In genomic region chr7:97679239-97679638, GRCm38 (mm10) we compare ENCODE assay signal across 8 mouse cellular contexts.
DNase-seq lines count a peak whose midpoint lies in the region.
"Had no signal": no experiment of that assay in that cellular context is flagged by ENCODE, and none has a peak within 500 bp of the region (broad histone marks: within the 10 kb centered on the region; RNA-seq: fewer than 3 reads in every experiment).

No protein-coding gene starts in this region.

- peak; percentile 40 for DNase-seq in kidney, adult 9 months
- DNase-seq in kidney, adult 8-10 months, result no peak
- peak; percentile 43 for DNase-seq in CD4-positive helper T cell, adult 2 months (ENCODE audit: low read depth, low spot score)
- DNase-seq in MN1 (ENCODE audit: low spot score), result peak; percentile 48
- DNase-seq in induced T-regulatory cell, adult 2 months (ENCODE audit: low read depth), result peak; percentile 71
- no peak for DNase-seq in frontal cortex, postnatal 25 days (ENCODE audit: low spot score in 2 of 2)
- DNase-seq in cerebellum, adult 9-11 months, result no peak
- DNase-seq: heart, postnatal 14 days had no signal

Comparison
In these comparisons a context has a peak if more than half of its experiments do, and no peak if none do; other contexts are left out.
1. DNase-seq: peak in kidney, adult 9 months (single experiment), CD4-positive helper T cell, adult 2 months (single experiment), MN1 (single experiment) and induced T-regulatory cell, adult 2 months (single experiment); none in kidney, adult 8-10 months (0 of 2), frontal cortex, postnatal 25 days (0 of 2) and cerebellum, adult 9-11 months (single experiment).